Mouse (Mus musculus): ENCODE data around the gene Dhx34. TPM values are rescaled to one million over a fixed set of nuclear protein-coding genes. Genes with fewer than 3 reads are reported as not detected.

Gene Dhx34
- total RNA-seq, 2 experiments from 2014 or later = 10.7 to 12.5 TPM

DNA sequence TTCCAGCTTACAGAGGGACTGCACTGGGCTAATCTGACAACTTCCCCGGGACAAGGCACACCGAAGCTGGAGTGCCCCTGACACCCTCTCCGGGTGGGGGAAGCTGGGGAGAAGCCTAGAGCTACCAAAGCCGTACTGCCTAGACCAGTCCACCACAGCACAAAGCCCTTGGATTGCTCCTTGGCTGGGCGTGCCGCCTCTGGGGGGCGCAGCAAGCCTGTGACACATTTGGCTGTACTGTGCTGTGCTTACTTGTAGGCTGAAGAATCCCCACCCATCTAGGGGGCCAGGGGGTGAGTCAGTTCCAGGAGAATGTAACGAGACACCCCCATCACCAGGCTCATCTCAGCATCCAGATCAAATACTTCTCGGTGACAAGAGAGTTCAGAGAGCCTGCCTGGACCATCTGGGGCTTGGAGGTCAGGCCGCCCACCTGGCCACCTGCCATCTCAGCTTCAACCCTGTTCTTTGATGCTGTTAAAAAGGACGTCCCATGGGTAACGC, 10.9 kb downstream of the Dhx34 start:
- DNase-seq (ENCODE audit: low spot score in 2 of 2) = no peak

DNA sequence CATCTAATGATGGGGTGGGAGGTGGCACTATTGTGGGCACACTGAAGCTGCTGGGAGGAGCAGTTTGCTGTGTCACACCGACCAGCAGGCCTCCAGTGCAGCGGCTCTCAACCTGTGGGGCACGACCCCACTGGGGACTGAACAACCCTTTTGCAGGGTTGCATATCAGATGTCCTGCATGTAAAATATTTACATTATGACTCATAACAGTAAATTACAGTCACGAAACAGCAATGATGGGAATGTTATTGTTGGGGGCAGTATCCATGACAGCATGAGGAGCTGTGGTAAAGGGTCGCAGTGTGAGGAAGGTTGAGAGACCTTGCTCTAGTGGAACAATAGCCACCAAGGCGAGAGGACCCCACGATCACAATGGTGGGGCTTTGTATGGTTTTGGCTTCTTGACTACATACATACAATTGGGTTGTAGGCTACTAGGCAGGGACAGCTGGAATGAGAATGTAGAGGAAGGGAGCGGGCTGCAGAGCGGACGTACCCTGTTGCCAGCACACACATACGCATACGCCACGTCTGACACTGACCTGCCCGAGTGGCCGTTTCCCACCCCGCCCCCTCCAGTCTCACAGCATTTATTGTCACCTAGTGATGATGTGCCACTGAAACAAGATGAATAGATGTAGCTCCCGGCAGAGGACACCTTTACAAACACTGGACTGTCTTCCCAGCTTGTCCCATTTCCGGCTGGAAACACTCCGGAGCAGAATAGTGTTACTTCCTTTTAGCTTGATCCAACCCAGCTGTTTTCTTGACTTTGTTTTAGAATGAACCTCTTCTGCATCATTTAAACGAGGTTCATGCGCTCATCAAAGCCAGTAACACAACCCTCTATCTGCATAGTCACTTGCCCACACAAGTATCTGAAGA, 12.8 kb downstream of the Dhx34 start:
- no peak for DNase-seq (ENCODE audit: low spot score in 2 of 2)

DNA sequence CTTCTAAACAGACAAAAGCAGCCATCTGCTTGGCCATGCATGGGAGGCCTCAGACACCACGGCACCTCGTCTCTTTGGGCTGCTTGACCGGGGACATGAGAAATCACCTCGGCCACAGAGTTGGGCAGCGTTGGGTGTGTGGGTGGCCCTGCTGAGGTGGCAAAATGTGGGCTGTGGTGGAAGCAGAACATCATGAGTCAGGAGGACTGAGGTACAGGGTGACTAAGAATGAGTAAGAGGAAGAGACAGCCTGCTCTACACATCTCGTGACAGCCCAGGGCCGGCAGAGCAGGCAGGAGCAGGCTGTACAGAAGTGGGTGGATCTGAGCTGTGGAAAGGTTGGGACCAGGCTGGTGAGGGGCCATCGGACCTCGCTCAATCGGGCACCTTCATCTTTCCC, 14.3 kb downstream of the Dhx34 start:
- DNase-seq (ENCODE audit: low spot score in 2 of 2) = peak; percentile 35 to 56

DNA sequence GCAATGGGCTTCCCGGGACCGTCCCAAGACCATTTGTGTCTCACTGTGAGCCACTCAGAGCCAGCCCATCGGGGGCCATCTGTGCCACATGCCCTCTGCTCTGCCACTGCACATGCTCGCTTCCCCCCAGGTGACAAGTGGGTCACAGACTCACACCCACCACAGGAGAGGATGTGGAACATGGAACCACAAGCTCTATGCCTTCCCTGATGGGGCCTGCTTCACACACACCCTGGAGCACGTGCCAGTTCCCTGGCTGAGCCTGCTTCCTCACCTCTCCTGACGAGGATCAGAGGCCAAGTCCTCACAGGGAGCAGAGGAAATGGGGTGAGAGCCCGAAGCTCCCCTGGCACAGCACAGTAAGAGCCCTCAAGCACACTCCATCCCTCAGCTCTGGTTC, 14.8 kb downstream of the Dhx34 start:
- DNase-seq (ENCODE audit: low spot score in 2 of 2) = no peak

DNA sequence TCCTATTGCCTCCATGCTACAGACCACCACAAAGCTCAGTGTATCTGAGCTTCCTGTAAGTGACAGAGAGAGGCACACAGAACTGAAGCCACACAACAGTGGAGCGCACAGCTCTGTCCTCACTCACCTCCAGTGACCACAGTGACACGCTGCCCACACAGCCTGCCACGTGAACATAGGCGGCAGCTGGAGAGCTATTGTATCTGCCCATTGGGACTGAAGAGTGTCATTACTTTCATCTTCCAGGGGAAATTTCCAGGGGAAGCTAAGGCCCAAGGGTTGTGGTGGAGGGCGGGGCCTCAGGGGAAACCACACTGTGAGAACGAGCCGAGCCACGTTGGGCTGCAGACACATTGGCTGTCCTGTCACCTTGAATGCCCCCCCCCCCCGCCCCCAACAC, 17.0 kb downstream of the Dhx34 start:
- DNase-seq (ENCODE audit: low spot score in 2 of 2) = no peak

DNA sequence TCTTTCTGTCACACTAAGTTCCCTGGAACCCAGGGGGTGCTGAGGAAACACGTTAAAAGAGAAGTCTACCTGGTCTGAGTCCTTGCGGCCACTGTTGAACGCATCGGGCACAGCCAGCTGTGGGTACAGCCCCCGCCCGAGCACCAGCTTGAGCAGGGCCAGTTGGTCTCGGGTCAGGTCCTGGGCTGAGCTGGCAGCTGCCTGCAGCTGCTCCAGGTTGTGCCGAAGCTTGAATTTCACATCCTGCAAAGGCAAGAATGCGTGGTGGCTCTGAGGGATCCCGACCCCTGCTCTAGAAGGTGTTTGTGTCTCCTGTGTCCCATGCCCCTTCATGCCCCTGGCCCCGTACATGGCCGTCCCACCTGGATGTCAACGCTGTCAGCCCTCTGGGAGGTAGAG, 18.3 kb downstream of the Dhx34 start:
- DNase-seq (ENCODE audit: low spot score in 2 of 2) = no peak

DNA sequence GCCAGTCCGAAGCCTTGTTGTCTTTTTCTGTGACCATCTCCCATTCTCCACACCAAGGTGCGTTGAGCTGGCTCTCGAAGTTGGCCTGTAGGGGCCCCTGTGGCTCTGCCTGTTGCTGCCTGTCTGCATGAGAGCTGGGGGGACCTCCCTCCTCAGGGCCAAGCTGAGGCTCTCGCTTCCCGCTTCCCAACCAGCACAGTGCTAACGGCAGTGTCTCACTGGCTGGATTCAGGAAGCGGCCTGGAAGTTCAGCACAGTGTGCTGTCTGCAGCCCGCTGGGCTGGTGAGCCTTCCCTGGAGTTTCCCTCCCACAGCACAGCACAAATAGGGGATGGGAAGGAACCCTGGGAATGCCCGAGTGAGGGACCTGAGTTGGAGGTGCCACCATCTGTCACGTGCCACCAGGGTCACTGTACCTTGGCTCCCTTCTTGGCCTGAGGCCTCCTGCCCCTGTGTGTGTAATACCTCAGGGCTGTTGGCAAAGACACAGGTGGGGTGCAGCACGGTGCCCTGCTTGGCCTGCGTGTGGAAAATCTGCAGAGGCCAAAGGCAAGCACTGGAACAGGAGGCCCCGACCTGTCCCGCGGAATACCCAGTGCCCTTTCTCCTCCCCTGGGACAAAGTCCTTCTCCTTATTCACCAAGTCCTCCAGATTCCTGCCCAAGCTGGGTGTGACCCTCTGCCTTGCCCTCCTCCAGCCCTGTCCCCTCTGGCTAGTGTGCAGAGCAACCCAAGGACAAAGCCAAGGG, 18.9 kb downstream of the Dhx34 start:
- no peak for DNase-seq (ENCODE audit: low spot score in 2 of 2)

DNA sequence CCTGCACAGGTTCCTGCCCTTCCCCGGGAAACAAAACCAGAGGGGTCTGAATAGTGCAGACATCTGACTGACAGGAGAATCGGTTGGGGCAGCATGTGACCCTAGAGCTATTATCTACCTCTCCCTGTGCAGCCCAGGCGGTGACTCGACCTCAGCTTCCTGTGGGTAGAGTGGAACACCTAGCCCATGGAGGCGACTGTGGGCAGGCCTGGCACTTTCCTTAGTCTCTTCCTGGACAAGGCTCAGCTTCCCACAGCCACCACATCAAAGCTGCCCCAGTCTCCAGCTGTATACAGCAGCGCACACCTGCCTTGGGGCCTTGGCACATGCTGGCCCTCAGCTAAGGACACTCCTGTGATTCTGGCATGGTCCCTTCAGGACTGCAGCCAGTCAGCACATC, 20.7 kb downstream of the Dhx34 start:
- DNase-seq (ENCODE audit: low spot score in 2 of 2) = no peak

DNA sequence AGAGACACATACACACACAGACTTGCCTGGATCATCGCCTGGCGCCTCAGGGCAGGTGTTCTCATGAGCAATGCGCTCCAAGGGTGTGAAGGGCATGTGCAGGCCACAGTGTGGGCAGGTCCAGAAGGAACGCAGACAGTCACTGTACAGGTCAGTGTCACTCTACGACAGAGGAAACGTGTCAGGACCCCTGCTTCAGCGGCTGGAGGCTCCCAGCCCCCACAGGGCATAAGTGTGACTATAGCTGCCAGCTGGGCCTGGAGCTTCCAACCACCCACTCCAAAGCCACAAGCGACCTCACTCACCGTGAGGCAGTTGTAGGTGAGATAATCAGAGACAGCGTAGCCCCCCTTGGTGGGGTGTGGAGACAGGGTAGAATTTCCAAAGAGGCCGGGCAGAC, 23.3 kb downstream of the Dhx34 start:
- no peak for DNase-seq (ENCODE audit: low spot score in 2 of 2)

DNA sequence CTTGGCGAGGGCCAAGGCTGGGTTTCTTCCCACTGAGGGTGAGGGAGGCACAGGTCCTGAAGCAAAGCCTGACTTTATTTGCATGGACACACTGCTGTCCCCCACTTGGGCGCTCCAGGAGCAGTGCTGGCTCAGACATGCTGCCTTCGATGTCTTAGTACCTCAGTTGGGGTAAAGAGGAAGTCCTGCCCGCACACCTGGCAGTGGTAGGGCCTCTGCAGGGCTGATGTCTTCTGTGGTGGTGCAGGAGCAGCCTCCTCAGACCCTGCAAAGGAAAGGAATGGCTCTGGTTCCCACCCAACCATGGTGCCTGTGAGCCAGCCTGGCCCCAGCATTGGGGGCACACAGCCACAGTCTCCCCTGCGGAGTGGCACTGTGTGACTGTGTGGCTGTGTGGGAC, 24.7 kb downstream of the Dhx34 start:
- no peak for DNase-seq (ENCODE audit: low spot score in 2 of 2)

DNA sequence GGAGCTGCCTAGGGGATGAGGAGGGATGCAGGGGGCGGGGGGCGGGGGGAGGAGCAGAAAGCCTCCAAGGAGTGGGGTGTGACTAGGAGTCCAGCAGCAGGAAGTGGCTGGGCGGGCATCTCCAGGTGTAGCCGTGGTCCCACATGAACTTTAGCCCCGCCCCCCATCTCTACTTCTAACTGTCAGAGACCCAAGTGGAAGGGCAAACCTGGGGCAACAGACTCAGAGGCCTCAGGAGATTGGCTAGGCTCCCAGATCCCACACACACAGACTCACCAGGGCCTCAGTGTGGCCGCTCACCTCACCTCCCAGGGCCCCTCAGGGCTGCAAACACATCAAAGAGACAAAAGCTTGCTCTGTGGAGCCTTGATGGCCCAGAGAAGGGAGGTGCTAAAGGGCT, 25.2 kb downstream of the Dhx34 start:
- no peak for DNase-seq (ENCODE audit: low spot score in 2 of 2)

DNA sequence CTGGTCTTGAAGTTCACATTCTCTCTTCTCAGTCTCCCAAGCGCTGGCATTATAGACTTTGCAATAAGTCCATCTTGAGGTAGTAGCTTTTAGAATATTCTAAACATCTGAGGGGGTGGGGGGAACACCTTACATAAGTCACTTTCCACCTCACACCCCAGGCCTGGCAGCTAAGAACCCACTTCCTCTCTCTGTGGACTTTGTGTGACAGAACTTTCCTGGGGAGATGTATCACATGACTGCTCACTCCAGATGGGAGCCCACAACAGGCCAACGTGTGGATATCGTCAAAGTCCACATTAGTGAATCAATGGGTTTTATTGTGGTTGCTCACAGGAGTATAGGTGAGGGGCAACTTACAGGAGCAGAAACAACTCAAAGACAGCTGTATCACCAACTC, 28.1 kb downstream of the Dhx34 start:
- DNase-seq (ENCODE audit: low spot score in 2 of 2) = no peak

DNA sequence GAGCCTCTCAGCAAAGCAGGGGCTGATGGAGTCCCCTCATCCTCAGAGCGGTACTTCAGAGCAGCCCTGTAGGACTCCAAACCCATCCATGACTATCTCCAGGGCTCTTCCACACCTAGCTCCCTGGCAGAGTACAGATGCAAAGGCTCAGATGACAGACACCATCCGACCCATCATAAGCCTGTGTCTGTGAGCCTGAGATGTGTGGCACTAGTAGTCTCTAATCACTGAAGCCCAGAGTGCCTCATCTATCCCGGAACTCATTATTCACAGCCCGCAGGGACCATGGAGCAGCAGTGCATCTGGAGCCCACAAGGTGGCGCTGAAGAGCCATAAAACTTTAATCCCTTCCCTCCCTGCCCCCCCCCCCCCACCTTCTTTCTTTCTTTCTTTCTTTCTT, 29.5 kb downstream of the Dhx34 start:
- DNase-seq (ENCODE audit: low spot score in 2 of 2) = peak; percentile 67 to 90

DNA sequence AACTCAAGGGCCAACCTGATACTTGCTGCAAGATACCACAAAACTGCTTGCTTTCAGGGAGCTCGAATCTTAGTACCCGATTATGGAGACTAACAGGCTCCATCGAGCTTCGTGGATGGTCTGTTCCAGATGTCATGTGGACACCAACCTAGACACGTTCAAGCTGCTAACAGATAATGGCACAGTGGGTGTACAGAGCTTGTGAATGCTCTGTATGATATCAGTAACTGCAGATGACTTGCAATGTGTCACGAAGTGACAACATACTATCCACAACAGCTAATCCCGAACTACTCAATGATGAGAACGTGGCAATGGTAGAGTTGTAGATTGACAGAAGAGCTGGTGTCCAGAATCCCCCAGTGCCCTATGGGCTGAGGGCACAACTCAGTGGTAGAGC, 34.3 kb downstream of the Dhx34 start:
- no peak for DNase-seq (ENCODE audit: low spot score in 2 of 2)

DNA sequence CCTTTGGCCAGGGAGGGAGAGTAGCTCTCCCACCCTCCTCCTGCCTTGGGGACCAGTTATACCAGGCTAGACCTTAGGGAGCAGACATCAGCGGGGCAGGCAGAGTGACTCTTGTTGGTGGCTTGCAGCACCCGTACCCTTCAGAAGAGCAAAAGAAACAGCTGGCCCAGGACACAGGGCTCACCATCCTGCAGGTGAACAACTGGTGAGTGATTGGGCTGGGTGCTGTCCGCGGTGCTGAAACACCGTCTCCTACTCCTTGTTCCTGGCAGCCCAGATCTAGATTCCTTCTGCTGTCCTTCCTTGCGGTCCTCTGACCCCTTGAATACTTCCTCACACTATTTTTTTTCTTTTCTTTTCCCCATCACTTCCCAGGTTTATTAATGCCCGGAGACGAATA, 38.2 kb downstream of the Dhx34 start:
- no peak for DNase-seq (ENCODE audit: low spot score in 2 of 2)

DNA sequence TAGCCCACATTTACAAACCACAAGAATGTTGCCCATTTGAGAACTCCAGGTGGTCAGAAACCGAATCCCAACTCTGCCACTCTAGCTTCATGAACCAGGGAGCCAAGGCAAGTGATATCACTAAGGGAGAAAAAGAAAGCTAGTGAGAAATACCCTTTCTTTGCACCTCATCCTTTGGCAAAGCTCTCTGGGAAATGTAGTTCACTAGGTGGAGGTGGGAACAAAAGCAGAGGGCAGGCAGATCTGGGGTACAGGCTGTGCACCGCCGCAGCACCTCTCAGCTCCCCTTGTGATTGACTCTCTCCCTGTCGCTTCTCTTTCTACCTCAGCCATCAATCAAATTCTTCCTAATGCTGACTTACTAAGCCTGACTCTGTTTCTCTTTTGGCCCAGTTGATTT, 43.7 kb downstream of the Dhx34 start:
- no peak for DNase-seq (ENCODE audit: low spot score in 2 of 2)

DNA sequence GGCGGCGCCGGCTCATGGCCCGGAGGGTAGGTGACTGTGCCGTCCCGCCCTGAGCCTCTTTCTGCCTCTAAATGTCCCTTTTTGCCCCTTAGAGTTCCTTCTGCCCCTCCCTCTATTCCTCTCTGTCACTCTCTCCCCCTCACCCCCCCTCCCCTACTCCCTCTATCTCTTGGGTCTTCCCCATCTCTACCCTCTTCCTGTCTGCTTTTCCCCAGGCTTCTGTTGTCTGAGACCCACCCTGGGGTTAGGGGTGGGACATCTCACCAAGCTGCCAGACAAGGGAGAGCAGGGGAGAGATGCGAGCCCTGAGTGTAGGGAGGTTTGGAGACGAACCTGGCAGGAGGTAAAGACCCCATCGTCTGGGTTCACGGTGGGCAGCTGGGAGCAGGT, 46.3 kb downstream of the Dhx34 start:
- DNase-seq (ENCODE audit: low spot score in 2 of 2) = no peak

DNA sequence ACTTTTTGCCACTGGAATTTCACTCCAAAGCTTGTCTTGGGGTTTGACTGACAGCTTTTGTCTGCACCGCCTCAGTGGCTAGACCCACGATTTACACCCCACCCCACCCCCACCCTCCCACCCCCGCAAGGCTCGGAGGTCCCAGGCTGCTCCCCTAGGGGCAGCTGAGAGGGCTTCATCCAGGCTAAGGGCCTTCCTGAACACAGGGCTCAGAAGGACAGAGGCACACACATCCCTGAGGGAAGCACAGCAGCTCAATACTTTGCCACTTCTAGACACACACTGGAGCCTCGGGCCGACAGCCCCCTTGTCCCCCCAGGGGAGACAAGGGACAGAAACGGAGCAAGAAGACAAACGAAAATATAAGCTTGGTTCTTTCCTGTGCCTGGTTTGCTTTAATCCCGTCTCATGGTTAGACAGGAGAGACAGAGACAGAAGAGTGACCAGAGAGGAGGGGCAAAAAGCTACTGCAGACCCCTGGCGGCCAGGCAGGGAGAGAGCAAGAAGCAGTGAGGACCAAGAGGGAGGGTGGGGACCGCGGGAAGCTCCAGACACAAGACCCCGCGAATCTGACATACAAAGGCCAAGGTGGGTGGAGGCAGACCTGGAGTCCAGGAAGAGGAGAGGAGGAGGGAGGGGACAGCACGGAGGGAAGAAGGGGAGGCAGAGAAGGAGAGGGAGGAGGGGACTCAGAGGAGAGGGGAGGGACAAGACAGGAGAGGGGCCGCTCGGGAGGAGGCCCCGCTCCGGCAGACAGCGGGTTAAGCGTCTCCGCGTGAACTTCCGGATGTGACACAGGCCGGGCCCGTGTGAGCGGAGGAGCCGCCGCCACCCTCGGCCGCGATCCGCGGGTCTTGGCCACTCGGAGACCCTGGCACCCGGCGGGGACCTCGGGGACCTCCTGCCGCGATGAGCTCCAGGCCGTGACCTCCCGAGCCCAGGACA, 47.0 kb downstream of the Dhx34 start, which contains the start of gene Meis3:
Gene Meis3 (plus strand): TSS at position 494 of the 945 bp plus-strand sequence.
- no peak for DNase-seq (ENCODE audit: low spot score in 2 of 2)

DNA sequence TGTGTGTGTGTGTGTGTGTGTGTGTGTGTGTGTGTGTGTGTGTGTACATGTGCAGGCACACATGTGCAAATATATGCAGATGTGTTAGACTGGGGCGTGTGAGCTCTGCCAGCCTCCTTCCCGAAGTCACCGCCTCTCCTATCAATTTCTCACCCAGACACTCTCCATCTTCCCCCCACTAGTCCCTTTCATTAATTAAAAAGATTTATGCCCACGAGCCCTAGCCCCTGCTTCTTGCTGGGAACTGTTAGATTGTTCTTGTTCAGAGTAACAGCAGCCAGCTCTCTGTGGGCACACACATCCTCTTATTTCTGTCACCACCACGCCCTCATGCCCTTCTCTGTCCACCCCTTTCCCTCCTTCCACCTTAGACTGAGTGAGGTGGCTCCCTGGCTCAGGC, 48.7 kb downstream of the Dhx34 start:
- DNase-seq (ENCODE audit: low spot score in 2 of 2) = no peak

DNA sequence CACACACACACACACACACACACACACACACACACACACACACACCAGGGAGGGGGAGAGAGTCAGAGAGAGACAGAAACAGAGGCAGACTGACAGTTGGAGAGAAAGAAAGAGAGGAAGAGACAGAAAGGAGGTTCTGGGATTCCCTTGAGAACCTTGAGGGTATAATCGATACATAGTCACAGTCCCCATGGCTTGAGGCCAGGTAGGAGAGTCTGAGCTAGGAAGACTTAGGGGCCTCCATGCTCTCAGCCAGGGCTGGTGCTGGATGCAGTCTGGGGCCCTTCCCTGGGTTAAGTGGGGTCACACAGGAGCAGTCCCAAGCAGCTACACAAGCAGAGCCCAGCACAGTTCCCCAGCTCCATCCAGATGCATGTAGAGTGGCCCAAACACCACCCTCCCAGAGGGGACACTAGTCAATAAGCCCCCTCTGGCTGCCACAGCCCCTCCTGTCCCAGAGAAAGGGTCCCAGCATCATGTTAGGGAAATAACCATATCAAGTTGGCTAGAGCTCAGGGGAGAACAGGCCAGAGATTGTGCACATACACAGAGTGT, 49.2 kb downstream of the Dhx34 start:
- DNase-seq (ENCODE audit: low spot score in 2 of 2) = no peak

DNA sequence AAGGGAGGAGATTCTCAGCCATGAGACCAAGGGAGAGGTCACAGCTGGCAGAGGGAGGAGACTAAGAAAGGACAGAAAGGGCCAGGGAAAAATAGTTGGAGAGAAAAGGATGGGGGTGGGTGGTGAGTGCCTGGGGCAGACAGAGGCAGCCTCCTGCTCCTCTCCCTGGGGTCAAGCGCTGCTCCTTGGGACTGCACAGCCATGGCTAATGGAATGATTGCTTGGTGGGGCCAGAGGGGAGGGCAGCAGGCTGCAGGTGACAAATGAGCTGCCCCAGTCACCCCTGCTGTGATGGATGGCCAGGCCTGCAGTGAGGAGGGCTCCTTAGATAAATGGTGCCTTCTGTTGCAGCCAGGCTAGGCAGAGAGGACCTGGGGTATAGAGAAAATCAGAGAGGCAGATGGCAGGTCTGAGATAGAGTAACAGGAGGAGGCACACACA, 49.7 kb downstream of the Dhx34 start:
- no peak for DNase-seq (ENCODE audit: low spot score in 2 of 2)

All from layer of hippocampus, adult 18-20 months (tissue).